Mouse (Mus musculus): ENCODE measurements around the gene Med25.

Gene Med25

DNA sequence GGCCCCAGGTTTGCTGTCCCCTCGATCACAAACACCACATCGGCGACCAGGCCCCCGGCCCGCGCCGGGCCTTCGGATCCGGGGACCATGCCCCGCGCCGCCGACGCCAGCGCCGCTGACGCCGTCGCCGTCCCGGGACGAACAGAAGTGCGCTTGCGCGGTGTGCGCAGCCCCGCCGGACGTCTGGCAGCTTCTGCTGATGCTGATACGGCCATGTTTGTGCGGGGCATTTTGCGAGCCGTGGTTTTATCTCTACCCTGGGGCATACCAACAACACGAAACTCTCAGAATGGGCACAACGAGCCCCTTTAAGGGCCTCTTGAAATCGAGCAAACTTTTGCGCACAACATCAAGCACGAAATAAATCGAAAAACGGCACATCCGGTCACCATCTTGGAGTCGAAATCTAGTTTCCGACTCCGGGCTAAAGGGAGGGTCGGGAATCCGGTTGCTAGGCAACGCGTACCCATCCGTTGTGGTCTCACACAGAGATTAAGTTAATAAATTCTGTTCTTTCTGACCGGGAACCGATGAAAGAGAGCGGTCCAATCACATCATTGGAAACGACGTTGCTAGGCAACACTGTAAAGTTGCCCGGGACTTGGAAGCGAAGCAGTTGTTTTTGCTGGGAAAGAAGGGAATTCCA, at the start of gene Med25:
Gene Med25 (minus strand): TSS at position 437 of the 646 bp plus-strand sequence.
- in situ Hi-C loops (cut with MboI) = no loop called here

DNA sequence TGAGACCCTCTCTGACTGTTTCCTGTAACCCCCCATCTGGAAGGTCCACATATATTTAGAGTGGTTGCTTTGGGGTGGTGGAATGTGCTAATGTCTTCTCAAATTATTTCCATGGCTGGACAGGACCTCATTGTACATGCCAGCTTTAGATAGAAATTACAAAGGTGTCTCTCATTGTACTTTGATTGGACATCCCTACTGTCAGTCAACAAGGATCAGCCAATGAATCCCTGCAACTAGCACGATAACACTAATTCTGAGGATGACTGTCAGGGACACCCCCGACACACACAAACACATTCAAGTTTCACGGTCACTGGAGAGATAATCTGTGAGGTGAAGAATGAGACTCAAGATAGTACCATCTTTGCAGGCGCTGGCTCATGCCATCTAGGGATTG, 46.2 kb upstream of the Med25 start:
- in situ Hi-C loops (cut with MboI) = no loop called here

DNA sequence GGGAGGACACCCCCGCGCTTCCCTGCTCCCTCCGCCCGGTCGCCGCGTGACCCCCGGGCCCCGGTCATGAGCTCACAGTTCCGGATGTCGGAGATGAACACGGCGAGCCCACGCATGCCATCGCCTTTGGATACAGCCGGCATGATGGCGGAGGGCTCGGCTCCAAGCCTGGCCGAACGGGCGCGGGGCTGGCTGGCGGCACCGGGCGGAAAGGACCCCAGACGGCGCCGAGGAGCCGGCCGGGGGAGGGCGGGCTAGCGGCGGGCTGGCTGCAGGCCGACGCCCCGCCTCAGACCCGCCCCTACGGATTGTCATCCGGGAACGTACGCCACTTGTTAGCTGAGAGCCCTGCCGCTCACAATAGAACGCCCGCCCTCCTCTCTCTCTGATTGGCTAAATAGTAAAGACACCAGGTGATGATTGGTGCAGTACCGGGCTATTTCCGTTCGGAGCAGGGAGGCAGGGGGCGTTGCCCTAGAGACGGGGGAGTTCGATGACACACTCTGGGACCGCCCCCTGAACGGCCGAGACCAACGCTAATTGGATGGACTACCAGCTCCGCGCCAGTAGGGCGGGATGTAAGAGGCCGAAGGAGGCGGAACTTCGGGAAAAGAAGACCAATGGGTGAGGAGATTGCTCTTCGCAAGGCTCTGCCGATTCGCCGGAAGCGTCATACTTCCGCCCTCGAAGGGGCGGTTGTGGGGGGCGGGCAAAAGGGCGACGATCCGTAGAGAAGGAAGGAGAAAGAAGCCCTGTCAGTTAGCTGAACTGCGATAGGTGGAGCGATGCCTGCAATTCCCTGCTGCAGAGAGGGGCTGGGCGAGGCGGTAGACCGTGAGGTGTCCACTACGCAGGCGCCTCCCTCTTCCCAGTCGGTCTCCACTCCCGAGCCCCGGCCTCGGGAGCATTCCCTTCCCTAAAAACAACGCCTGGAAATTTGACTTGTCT, 37.0 kb upstream of the Med25 start, which contains the start of gene Ap2a1:
Gene Ap2a1 (minus strand): TSS at position 293 of the 948 bp plus-strand sequence.
- in situ Hi-C loops (cut with MboI) = no loop called here

DNA sequence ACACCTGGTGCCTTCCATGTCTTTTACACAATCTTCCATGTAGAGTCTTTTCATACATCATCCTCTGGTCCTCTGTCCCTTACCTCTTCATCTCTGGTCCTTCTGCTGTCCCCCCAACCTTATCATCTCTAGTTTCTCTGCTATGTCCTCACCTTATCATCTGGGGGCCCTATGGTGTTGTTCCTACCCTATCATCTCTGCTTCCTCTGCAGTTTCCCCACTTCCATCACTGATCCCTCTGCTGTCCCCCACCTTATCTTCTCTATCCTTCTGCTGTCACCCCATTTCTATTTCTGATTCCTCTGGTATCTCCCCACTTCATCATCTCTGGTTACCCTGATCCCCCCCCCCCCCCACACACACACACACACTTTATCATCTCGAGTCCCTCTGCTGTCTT, 36.1 kb upstream of the Med25 start:
- in situ Hi-C loops (cut with MboI) = no loop called here

DNA sequence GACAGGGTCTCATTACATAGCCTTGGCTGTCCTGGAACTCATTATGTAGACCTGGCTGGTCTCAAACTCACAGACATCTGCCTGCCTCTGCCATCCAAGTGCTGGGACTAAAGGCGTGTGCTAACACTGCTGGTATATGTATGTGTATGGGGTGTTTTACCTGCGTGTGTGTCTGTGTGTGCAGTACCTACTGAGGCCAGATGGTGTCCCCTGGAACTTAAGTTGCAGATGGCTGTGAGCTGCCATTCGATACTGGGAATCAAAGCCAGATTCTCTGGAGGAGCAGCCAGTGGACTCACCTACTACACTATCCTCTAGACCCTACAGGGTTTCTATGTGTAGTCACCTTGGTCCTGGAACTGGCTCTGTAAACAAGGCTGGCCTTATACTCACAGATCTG, 33.0 kb upstream of the Med25 start:
- in situ Hi-C loops (cut with MboI) = no loop called here

DNA sequence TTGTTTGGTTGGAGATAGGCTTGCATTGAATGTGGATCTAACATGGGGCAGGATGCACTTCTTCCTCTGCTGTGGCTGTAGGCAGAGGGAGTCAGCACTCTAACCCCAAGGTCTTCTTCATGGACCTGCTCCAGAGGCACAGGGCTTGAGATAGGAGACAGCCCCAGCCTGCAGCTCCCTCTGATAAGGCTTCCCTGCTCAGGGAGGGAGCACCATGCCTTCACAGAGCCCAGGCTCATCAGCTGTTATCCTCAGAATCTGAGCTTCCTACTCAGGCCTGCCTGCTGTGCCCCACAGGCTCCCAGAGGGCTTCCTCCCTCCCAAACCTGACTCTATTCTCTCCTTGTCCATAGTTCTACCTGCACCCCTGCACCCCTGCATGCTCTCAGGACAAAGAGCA, 30.0 kb upstream of the Med25 start:
- in situ Hi-C loops (cut with MboI) = no loop called here

DNA sequence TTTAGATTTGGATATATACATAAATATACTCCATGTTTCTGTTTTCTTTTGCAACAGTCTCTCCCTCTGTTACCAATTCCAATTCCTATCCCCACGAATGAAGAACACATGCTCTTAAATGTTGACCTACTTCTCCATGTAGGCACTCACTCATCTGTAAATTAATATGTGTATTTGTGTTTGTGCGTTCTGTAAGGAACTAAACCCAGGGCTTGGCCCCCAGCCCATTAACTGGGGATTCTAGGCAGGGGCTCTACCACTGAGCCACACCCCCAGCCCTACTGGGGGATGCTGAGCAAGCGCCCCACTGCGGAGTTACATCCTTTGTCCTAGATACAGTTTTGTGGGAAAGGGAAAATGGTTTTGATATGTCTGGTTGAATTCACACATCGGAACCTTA, 26.6 kb upstream of the Med25 start:
- in situ Hi-C loops (cut with MboI) = no loop called here

DNA sequence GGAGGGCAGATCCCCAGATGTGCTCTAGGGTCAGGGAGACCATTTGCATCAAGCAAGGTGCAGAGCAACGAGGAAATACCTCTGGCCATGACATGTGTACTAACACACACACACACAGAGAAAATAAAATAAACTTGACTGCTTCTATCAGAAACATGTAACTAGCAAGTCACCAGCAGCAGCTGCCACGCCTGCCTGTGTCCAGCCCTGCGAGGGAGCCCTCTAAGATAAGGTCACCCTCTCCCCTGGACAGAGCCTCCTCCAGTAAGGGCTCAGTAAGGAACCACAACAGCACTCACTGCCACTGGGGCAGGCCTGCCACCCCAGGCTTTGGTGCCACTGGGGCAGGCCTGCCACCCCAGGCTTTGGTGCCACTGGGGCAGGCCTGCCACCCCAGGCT, 25.7 kb upstream of the Med25 start:
- in situ Hi-C loops (cut with MboI) = no loop called here

DNA sequence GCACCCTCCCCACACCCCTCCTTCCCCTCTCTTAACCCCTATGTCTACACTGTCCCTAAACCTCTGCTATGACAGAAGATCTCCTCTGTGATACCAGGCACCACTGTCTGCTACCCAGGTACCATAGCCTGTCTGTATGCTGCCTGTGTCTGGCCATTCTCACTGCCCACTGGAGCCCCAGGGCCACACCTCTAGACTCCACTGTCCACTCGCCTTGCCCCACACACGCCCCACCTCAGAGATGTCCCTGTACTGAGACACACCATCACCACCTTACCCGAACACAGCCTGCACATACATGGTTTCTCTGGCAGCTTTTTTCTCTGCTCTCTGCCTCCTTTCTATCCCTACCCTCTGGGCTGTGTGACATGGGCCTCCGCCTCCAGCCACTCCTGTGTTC, 24.4 kb upstream of the Med25 start:
- in situ Hi-C loops (cut with MboI) = no loop called here

DNA sequence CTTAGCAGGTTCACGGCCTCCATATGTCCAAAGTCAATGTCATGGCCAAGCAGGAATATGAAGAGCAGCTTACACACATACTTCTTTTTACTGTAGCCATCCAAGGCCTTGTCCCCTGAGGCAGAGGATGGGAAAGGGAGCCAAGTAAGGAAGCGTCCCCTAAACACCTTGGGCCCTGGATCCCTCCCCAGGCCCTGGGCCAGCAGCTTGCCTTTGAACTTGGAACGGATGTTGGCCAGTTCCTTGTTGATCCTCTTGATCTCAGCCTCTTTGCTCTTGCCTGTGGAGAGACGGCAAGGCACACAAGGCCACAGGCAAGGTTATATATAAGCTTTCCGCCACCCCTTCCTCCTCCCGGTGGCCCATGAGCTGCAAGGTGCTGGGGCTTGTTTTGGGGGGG, 23.7 kb upstream of the Med25 start:
- in situ Hi-C loops (cut with MboI) = no loop called here

DNA sequence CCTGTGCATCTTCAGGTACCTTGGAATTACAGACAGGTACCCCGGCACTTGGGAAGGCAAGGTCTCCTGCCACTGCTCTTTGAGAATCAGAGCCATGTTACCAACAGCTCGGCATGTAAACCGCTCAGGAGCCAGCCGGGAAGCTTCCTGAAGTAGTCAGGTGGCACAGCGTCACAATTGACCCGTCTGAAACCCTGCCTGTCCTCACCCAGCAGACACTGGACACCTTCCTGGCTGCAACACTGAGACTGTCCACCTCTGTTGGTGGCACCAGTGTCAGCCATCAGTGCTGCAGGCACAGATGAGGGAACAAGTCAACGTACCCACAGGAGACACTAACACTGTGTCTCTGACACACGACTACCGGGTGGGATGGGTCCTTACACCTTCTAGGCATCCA, 22.8 kb upstream of the Med25 start:
- in situ Hi-C loops (cut with MboI) = no loop called here

DNA sequence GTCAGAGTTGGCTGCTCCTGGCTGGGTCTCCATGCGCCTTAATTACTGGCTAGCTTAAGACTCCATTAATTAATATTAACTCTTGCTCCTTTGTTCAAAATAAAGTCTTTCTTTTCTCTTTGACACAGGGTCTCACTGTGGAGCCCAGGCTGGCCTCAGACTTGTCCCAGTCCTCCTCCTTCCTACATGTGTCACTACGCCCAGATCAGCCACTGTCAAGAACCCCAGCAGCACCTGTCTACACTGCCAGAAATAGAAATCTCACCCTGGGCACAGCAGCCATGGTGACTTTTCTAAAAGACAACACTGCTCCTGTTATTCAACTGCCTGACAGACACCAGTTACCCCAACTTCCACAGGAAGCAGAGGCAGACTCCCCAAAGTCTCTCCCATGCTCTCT, 21.9 kb upstream of the Med25 start:
- in situ Hi-C loops (cut with MboI) = no loop called here

DNA sequence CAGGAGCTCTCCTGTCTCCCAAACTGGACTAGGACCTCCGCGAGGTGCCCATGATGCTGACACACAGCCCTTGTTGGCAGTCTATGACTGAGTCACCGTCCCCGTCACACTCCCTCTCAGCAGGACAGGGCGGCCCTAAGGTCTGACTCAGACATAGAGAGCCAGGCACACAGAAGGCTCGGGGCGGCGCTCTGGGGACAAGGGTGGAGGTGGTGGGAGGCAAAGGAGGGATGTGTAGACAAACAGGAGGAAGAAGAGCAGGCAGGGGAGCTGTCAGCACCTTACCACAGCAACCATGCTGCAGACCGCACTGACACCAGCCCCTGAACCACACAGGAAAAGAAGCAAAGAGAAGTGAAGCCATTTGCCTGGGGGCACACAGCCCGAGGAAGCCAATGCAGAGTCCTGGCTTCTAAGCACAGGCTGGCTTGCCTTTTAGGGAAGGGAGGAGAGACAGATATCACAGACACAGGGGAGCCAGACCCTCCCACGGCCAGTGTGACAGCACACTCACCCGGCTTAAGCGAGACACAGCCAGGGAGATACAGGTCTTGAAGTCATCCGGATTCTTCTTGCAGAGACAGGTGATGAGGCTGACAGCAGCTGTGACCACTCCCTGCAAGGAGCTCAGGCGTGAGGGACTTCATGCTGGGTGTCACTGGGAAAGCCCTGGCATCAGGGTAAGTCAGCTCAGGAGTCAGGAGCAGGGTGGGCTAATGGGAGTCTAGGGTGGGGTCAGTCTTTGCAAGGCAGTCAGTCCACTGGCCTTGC, 16.4 kb upstream of the Med25 start:
- in situ Hi-C loops (cut with MboI) = no loop called here

DNA sequence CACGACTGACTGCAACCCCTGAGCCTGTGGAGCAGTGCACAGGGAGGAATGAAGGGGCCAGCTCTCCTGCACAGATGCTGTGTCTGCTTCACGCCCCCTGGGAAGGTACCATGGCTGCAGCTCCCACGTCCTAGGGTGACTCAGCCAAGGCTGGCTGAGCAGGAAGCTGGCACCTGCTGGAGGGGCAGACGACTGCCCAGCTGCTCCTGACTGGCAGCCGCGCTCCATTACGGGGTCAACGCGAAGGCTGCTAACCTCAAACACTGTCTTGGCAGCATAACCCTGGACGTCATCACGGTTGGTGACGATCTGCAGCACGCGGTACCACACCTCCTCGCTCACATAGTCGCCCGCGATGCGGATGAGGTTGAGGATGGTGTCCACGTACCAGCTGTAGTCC, 12.9 kb upstream of the Med25 start:
- in situ Hi-C loops (cut with MboI) = no loop called here

DNA sequence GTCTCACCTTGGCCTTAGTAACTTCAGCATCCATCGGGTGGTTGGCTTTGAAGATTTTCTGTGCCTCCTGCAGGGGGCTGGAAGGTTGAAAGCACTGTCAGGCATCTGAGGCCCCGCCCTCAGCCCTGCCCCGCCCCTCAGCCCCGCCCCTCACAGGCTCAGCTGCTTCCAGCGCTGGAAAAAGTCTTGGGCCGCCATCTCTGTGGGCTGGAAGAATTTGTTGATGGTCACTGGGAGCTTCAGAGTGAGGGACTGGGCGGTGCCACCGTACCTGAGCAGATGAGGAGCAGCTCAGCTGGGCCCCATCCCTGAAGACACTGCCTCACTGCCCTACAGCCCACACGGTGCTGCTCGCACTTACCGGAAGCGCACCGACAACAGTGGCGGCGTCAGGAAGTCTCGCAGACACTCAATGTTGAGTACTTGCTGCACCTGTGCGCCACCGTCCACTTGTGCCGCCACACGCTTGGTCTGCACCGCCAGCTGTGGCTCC, 8.8 kb upstream of the Med25 start:
- in situ Hi-C loops (cut with MboI) = no loop called here

DNA sequence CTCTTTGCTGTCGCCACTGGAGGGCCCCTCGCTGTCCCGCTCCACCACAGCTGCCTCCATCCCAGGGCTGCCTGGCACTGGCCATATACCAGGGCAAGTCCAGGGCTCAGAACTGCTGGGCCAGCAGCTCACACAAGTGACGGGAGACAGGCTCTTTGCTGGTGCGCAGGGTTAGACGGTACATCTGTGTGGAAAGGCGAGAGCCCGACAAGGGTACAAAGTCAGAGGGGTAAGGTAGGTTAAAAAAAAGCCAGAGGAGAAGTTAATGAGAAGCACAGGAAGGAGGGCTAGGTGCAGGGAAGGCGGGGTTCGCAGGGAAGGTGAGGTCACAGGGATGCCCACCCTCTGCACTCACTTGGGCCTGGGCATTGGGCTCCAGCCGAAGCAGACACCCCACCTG, 8.1 kb upstream of the Med25 start:
- in situ Hi-C loops (cut with MboI) = no loop called here

DNA sequence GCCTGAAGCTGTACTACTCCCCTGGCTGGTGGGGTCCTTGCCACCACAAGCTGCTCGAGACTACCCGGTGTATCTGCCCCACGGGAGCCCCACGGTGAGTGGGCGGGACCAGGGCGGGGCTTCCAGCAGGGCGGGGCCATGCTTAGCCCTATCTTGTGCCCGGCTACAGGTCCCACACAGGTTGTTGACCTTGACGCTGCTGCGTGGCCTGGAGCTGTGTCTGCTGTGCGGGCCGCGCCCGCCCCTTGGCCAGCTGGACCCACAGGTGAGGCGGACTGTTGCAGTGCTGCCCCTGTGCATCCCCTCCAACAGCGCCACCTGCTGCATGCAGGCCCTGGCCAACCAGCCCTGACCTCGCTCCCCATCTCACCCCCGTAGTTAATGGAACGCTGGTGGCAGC, 6.1 kb upstream of the Med25 start:
- in situ Hi-C loops (cut with MboI) = no loop called here

DNA sequence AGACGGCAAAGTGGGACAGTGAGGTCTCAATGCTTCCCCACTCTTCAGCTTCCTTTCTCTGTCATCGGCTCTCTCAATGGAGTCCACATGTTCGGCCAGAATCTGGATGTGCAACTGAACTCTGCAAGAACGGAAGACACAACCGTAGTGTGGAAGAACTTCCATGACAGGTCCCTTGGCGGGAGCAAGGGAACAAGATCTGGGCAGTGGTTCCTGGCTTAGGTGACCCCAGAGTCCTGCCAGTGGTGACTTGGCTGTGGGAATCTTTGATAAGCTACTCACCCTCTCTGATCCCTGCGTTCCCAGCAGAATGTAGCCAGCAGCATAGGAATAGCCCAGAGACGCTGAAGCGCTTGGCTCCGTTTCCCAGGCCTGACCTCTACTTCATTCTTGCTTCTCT, 4.0 kb upstream of the Med25 start:
- in situ Hi-C loops (cut with MboI) = no loop called here

DNA sequence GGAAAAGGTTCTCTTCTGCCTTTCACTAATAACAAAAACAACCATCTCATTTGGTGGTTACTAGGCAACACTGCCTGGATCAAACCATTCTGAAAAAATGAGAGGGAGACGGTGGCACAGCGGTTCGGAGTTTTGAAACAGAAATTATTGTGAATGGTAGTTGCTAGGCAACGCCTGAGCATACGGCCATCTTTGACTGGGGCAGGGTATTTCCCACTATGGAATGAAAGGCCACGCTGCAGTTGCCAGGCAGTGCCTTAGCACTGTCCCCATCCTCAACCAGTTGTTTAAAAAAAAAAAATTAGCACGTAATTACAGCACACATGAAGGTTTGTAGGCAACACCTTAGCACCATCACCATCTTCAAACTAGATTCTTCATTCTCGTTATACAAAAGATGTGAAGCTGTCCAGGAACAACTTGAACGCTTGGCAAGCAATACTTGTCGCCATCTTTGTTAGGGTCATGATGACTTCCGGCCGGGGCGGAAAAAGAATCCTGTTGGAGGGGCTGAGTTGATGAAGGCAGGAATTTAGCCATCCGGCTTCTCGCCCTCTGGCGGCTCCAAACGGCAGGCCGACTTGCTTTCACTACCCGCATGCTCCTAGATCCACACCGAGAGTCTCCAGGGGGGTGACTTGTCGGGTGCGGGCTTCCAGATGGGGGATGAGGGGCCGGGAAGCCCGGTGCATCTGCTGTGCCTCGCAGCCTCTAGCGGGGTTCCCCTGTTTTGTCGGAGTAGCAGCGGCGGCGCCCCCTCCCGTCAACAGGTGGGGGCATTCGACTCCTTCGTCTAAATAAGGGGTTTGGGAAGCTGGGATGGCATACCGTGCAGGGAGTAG, 3.3 kb upstream of the Med25 start, which contains the start of gene Fuz:
Gene Fuz (plus strand): TSS at position 487 of the 842 bp plus-strand sequence.
- in situ Hi-C loops (cut with MboI) = no loop called here

DNA sequence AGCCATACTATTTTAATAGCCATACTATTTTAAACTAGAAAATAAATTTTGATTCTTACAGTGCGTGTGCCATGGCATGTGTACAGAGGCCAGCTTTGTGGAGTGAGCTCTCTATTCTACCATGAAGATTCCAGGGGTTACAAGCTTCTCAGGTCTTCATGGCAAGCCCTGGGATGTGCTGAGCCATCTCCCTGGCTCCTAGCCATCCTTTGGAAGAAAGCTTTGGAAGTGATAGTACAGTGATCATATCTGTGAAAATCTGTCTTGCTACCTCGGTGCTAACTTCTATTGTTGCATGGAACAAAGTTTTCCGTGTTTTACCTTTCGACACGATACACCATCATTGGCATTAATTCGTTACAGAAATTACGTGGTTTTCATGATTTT, 2.7 kb upstream of the Med25 start:
- in situ Hi-C loops (cut with MboI) = no loop called here

DNA sequence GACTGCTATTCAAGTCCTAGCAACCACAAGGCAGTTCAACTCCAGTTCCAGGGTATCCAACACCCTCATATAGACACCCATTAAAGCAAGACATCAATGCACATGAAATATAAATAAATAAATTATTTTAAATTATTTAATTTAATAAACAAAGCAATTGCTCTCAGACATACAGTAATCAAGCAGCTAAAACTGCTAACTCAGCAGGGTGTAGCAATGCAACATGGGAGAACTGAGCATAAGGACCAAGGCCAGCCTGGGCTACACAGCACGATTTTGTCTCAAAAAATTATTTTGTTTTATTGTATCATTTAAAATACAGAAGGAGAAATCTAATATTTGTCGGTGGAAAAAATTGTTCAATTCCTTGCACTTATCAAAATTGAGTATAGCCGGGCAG, 1.7 kb upstream of the Med25 start:
- in situ Hi-C loops (cut with MboI) = no loop called here
